Mouse (Mus musculus) intestine, postnatal 0 days (tissue): ENCODE data around the gene Cdk7. TPM values are rescaled to one million over a fixed set of nuclear protein-coding genes. Genes with fewer than 3 reads are reported as not detected.

ENCODE experiments used
- ATAC-seq: fragments of 200-750 bp; cut with Nextera tagmentation; 2 replicates; pipeline ENCODE4 v1.8.0; 2017; ENCODE audit warnings: mild to moderate bottlenecking, moderate TSS enrichment, moderate library complexity
- H3K27ac ChIP-seq: fragments of 300-500 bp; sonication (generic); 2 replicates; pipeline ENCODE4 v1.5.1; 2014; ENCODE audit warnings: mild to moderate bottlenecking, low read depth, low read length, moderate library complexity
- H3K27me3 ChIP-seq: fragments of 300-500 bp; sonication (generic); replicated peaks from 2 replicates; pipeline ENCODE4 v1.6.1; 2014; ENCODE audit warnings: low read length, mixed read lengths; ENCODE audit not compliant: control insufficient read depth, insufficient read depth
- H3K36me3 ChIP-seq: fragments of 300-500 bp; sonication (generic); 2 replicates; pipeline ENCODE4 v1.6.1; 2014; ENCODE audit warnings: mild to moderate bottlenecking, moderate library complexity; ENCODE audit not compliant: control insufficient read depth, insufficient read depth
- H3K4me1 ChIP-seq: fragments of 300-500 bp; sonication (generic); replicated peaks from 2 replicates; pipeline ENCODE4 v1.6.1; 2014; ENCODE audit warnings: antibody characterized with exemption, low read length, mixed read lengths; ENCODE audit not compliant: control insufficient read depth, insufficient read depth
- H3K4me2 ChIP-seq: fragments of 300-500 bp; sonication (generic); replicated peaks from 2 replicates; pipeline ENCODE4 v1.6.1; 2014; ENCODE audit warnings: low read depth, mild to moderate bottlenecking, moderate library complexity
- H3K4me3 ChIP-seq: fragments of 300-500 bp; sonication (generic); 2 replicates; pipeline ENCODE4 v1.5.1; 2014; ENCODE audit warnings: low read depth, low read length
- H3K9ac ChIP-seq: fragments of 300-500 bp; sonication (generic); 2 replicates; pipeline ENCODE4 v1.6.1; 2014; ENCODE audit warnings: mild to moderate bottlenecking, low read depth, low read length
- H3K9me3 ChIP-seq: fragments of 300-500 bp; sonication (generic); 2 replicates; pipeline ENCODE4 v1.6.1; 2016; ENCODE audit warnings: mixed run types; ENCODE audit not compliant: control insufficient read depth
- CTCF ChIP-seq: sonication (generic); IDR thresholded peaks from 2 replicates; pipeline ENCODE4 v1.5.1; 2016; ENCODE audit warnings: low read depth, mild to moderate bottlenecking, control low read depth, antibody characterized with exemption, moderate library complexity
- WGBS: fragments of 180-500 bp; shearing (Covaris S2); extraction: QIAGEN DNeasy Blood & Tissue Kit; methylation state at CpG from one replicate; pipeline ENCODE4 v1.1.7; 2014; 5-methylcytosine and 5-hydroxymethylcytosine counted together
- polyA plus RNA-seq: library from polyadenylated mRNA; unstranded; fragments of >200 nt; fragmentation: Nextera tagmentation; extraction: Ambion mirVana; gene quantifications from 2 replicates; pipeline ENCODE4 v1.2.1, GENCODE M21; 2015

Gene Cdk7
- 44.3 and 47.3 TPM in 2 replicates for polyA plus RNA-seq

DNA sequence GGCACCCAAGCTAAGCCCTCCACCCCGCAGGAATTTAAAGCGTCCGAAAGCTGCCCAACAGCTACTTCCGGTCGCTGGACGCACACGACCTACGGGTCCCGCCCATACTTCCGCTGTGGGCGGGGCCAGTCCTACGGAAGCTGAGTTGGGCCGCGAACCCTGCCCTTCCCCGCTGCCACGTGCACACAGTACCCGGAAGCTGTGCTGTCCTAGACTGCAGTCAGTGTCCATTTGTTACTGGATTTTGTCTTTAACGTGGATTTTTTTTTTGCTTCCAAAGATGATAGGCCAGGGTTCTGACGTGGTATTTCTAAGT, at the start of gene Cdk7:
Gene Cdk7 (minus strand): TSS at position 79 of the 316 bp plus-strand sequence.
- ATAC-seq: peak; percentile 98
- Histone ChIP-seq H3K9me3 (no peaks in the 10 kb centered on the region), H3K4me2 (peak within 1 kb of the TSS; percentile 80), H3K36me3 (peaks cover 11% of the 10 kb centered on the region; the same call in 1 of the 2 replicates), H3K27ac (peak within 1 kb of the TSS; percentile 94), H3K27me3 (no peaks in the 10 kb centered on the region), H3K4me1 (no peaks in the 10 kb centered on the region), H3K4me3 (peak within 1 kb of the TSS; percentile 92), H3K9ac (peak within 1 kb of the TSS; percentile 81)
- WGBS: under 1% methylated on average over 19 of the region's 19 CpGs
- TF ChIP-seq CTCF: no peak

DNA sequence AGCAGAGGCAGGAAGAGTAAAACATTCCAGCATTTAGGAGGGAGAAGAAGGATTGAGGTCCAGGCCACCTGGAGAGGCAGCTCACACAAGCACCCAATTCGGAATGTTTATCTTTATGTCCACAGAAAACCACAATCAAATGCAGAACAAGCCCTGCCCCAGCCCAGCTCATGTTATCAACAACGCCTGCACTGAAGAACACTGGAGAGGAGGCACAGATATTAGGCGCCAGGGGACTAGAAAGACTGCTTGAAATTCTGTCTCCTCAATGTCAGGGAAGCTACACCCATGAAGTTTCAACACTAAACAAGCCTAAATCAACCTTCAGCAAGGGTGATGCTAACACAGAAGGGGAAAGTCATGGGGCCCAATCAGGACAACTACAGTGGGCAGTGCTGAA, 46.8 kb upstream of the Cdk7 start:
- Histone ChIP-seq H3K27ac (no peak overlapping the region), H3K9me3 (no peaks in the 10 kb centered on the region), H3K27me3 (no peaks in the 10 kb centered on the region), H3K4me3 (no peak overlapping the region), H3K36me3 (peaks cover 12% of the 10 kb centered on the region; the same call in 1 of the 2 replicates), H3K9ac (no peak overlapping the region), H3K4me1 (no peaks in the 10 kb centered on the region), H3K4me2 (no peak overlapping the region)
- ATAC-seq: no peak
- TF ChIP-seq CTCF: no peak
- 70% methylated on average over 3 of the region's 3 CpGs for WGBS

DNA sequence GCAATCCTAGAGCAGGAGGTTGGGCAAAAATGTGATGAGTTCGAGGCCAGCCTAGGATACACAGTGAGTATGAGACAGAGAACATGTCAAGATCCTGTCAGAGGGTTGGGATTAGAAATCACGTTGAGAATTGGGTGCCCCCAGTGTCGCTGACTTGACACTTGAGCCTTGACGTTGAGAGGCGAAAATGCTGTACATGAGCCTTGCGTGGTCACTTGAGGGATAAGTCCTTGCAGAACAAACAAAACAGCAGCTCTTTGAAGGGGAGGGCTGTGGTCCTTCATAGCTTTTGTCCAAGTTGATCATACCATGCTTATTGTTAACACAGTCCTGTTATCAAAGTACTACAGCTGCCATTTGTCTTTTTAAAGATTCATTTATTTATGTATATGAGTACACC, 46.0 kb upstream of the Cdk7 start:
- ATAC-seq: no peak
- Histone ChIP-seq H3K27me3 (no peaks in the 10 kb centered on the region), H3K9me3 (no peaks in the 10 kb centered on the region), H3K27ac (no peak overlapping the region), H3K36me3 (peaks cover 12% of the 10 kb centered on the region; the same call in 1 of the 2 replicates), H3K4me3 (no peak overlapping the region), H3K4me2 (no peak overlapping the region), H3K9ac (no peak overlapping the region), H3K4me1 (no peaks in the 10 kb centered on the region)
- no peak for TF ChIP-seq CTCF
- 65% methylated on average over 6 of the region's 6 CpGs for WGBS

DNA sequence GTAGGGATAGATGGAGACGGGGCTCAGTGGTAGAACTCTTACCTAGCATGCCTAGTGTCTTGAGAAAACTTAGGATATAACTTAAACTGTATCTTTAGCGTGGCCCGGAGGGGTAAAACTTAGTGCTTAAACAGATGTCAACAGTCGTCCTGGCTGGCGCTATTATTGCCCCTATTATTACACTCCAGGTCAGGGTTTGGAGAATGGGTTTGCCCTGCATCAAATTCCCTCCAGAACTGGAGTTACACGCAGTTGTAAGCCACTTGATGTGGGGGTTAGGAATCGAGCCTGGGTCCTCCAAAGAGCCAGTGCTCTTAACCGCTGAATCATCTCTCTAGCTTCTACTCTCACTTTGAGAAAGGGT, 45.3 kb upstream of the Cdk7 start:
- Histone ChIP-seq H3K27me3 (no peaks in the 10 kb centered on the region), H3K4me1 (no peaks in the 10 kb centered on the region), H3K27ac (no peak overlapping the region), H3K9ac (0 out of 2 replicates have a peak overlapping the region, but pooled peaks have one; percentile 27), H3K36me3 (peaks cover 12% of the 10 kb centered on the region; the same call in 1 of the 2 replicates), H3K4me2 (peak overlapping the region; percentile 68), H3K4me3 (peak overlapping the region; percentile 59), H3K9me3 (no peaks in the 10 kb centered on the region)
- no peak for ATAC-seq
- 12% methylated on average over 8 of the region's 8 CpGs for WGBS
- TF ChIP-seq CTCF: no peak

DNA sequence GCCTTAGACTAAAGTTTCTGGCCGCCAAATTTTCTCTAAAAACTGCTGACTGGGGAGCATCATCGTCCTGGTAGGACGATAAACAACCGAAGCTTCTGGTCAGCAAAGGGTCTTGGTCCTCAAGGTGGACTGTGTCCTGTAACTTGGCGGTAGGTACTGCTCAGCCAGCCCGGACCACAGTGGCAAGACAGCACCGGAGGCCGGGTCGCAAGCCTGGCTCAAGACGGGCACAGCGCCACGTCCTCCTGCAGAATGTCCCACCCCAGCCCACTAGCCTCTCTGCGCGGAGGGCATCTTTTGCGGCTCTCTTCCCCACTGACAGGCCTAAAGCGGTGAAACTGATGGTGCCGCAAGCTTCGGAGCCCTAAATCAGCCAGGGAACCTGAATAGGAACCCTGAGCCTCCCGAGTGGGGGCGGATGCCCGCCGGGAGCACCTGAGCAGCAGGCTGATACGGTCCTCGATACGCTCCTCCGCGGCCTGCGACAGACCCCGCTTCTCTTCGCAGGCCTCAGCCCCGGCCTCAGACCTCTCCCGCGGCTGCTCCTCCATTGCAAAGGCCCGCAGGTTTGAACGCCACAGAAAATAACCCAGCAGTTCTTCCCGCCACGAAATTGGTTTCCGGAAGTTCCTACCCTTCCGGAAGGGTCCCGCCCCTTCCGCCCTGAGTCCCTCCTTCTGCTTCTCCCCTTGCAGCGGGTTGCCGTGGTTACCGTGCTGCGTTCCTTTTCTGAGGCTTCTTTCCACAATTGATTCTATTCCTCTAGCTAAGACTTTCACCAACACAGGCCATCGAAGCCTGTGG, 44.7 kb upstream of the Cdk7 start, which contains the start of gene Cenph:
Gene Cenph (minus strand): TSS at position 648 of the 804 bp plus-strand sequence.
- Histone ChIP-seq H3K4me3 (peak within 1 kb of the TSS; percentile 59), H3K27me3 (no peaks in the 10 kb centered on the region), H3K27ac (no peak within 1 kb of the TSS), H3K4me2 (peak within 1 kb of the TSS; percentile 68), H3K36me3 (peaks cover 13% of the 10 kb centered on the region; the same call in 1 of the 2 replicates), H3K4me1 (no peaks in the 10 kb centered on the region), H3K9me3 (no peaks in the 10 kb centered on the region), H3K9ac (peak within 1 kb of the TSS; percentile 27; the same call in 1 of the 2 replicates)
- under 1% methylated on average over 46 of the region's 46 CpGs for WGBS
- peak; percentile 88 for ATAC-seq
- no peak for TF ChIP-seq CTCF

DNA sequence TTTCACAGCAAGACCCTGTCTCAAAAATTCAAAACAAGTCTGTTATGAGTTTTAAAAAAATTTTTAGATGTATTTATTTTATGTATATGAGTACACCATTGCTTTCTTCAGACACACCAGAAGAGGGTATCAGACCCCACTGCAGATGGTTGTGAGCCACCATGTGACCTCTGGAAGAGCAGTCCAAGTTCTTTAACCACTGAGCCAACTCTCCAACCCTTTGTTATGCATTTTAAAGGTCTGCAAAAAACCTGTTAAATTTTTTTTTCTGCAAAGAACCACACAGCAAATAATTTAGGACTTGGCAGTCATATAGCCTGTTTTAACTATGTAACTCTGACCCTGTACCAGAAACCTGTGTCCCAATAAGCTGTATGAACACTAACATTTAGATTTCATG, 44.0 kb upstream of the Cdk7 start:
- peak overlapping the region; percentile 59; the same call in 1 of the 2 replicates for H3K4me3 ChIP-seq
- H3K4me1 ChIP-seq: no peaks in the 10 kb centered on the region
- H3K9me3 ChIP-seq: no peaks in the 10 kb centered on the region
- H3K27ac ChIP-seq: no peak overlapping the region
- no peak overlapping the region for H3K9ac ChIP-seq
- H3K36me3 ChIP-seq: peaks cover 9% of the 10 kb centered on the region; the same call in 1 of the 2 replicates
- H3K27me3 ChIP-seq: no peaks in the 10 kb centered on the region
- no peak for ATAC-seq
- no peak for TF ChIP-seq CTCF
- peak overlapping the region; percentile 68 for H3K4me2 ChIP-seq
